8 mouse cellular contexts compared by ENCODE assay signal in genomic region chr9:107553541-107554318, GRCm38 (mm10). TPM values are rescaled to one million over a fixed set of nuclear protein-coding genes. Genes with fewer than 3 reads are reported as not detected.
DNase-seq lines count a peak whose midpoint lies in the region; ATAC-seq and TF ChIP-seq lines count a peak whose summit lies in the region.

No protein-coding gene starts in this region.

- DNase-seq in heart, embryonic 10.5 days (ENCODE audit: low spot score), result no peak
- no peak for DNase-seq in heart, adult 8-10 months (ENCODE audit: low spot score)
- DNase-seq in G1E (ENCODE audit: low spot score), result no peak
- DNase-seq in urinary bladder, postnatal 14 days (ENCODE audit: low spot score), result no peak

- ATAC-seq in G1E (ENCODE audit: extremely low read depth, insufficient number of reproducible peaks, low FRiP score, poor library complexity, severe bottlenecking), result no peak
- ATAC-seq in intestine, postnatal 0 days, result peak; percentile 29
- peak; percentile 81 for ATAC-seq in midbrain, embryonic 12.5 days (ENCODE audit: low FRiP score, low read depth)
- ATAC-seq in inflammation-experienced regulatory T-cells, adult 6 months, result no peak

- peak overlapping the region; percentile 77 for H3K4me2 ChIP-seq in intestine, postnatal 0 days (replicated peaks; ENCODE audit: low read depth)
- H3K4me2 ChIP-seq in midbrain, embryonic 12.5 days (replicated peaks), result peak overlapping the region; percentile 94

- peak overlapping the region; percentile 96 for H3K27ac ChIP-seq in heart, embryonic 10.5 days
- H3K27ac ChIP-seq in intestine, postnatal 0 days (ENCODE audit: low read depth, low read length), result peak overlapping the region; percentile 96
- H3K27ac ChIP-seq in midbrain, embryonic 12.5 days (replicated peaks), result peak overlapping the region; percentile 88

- WGBS in heart, embryonic 10.5 days, result 8% methylated on average over 37 of the region's 37 CpGs
- 5% methylated on average over 37 of the region's 37 CpGs for WGBS in intestine, postnatal 0 days
- 7% methylated on average over 37 of the region's 37 CpGs for WGBS in midbrain, embryonic 12.5 days

- H3K4me1 ChIP-seq in heart, embryonic 10.5 days, result peaks cover 62% of the 10 kb centered on the region
- peaks cover 62% of the 10 kb centered on the region for H3K4me1 ChIP-seq in G1E (ENCODE audit: insufficient read depth, low read depth, low read length)
- H3K4me1 ChIP-seq in erythroblast, embryonic 14.5 days (ENCODE audit: control insufficient read depth), result peaks cover 74% of the 10 kb centered on the region
- peaks cover 17% of the 10 kb centered on the region for H3K4me1 ChIP-seq in intestine, postnatal 0 days (replicated peaks; ENCODE audit: control insufficient read depth, insufficient read depth, low read length)
- peaks cover 54% of the 10 kb centered on the region for H3K4me1 ChIP-seq in midbrain, embryonic 12.5 days

- peak overlapping the region; percentile 84 for H3K4me3 ChIP-seq in heart, embryonic 10.5 days
- peak overlapping the region; percentile 82 for H3K4me3 ChIP-seq in G1E (ENCODE audit: low read depth, low read length)
- H3K4me3 ChIP-seq in erythroblast, embryonic 14.5 days (replicated peaks), result peak overlapping the region; percentile 99
- H3K4me3 ChIP-seq in intestine, postnatal 0 days (ENCODE audit: low read depth, low read length), result peak overlapping the region; percentile 76
- peak overlapping the region; percentile 79 for H3K4me3 ChIP-seq in midbrain, embryonic 12.5 days

- TF ChIP-seq CTCF in G1E (IDR thresholded peaks at IDR 0.05; ENCODE audit: low read depth, low read length), result no peak
- no peak for TF ChIP-seq CTCF in intestine, postnatal 0 days (IDR thresholded peaks at IDR 0.05; ENCODE audit: low read depth)

- H3K9me3 ChIP-seq in heart, embryonic 10.5 days, result no peaks in the 10 kb centered on the region
- no peaks in the 10 kb centered on the region for H3K9me3 ChIP-seq in G1E (replicated peaks)
- H3K9me3 ChIP-seq in erythroblast, embryonic 14.5 days (ENCODE audit: control insufficient read depth, low read length), result no peaks in the 10 kb centered on the region
- no peaks in the 10 kb centered on the region for H3K9me3 ChIP-seq in intestine, postnatal 0 days (ENCODE audit: control insufficient read depth)
- H3K9me3 ChIP-seq in midbrain, embryonic 12.5 days, result no peaks in the 10 kb centered on the region

- peaks cover 38% of the 10 kb centered on the region for H3K27me3 ChIP-seq in heart, embryonic 10.5 days (ENCODE audit: insufficient read depth, poor library complexity, severe bottlenecking)
- H3K27me3 ChIP-seq in G1E (ENCODE audit: insufficient read depth, low read length), result peaks cover 5% of the 10 kb centered on the region; the same call in 1 of the 2 replicates
- peaks cover 38% of the 10 kb centered on the region for H3K27me3 ChIP-seq in erythroblast, embryonic 14.5 days (ENCODE audit: control insufficient read depth)
- H3K27me3 ChIP-seq in intestine, postnatal 0 days (replicated peaks; ENCODE audit: control insufficient read depth, insufficient read depth, low read length), result no peaks in the 10 kb centered on the region
- H3K27me3 ChIP-seq in midbrain, embryonic 12.5 days, result peaks cover 50% of the 10 kb centered on the region

- peaks cover 24% of the 10 kb centered on the region for H3K36me3 ChIP-seq in heart, embryonic 10.5 days
- peaks cover 39% of the 10 kb centered on the region for H3K36me3 ChIP-seq in G1E (replicated peaks)
- H3K36me3 ChIP-seq in erythroblast, embryonic 14.5 days (ENCODE audit: control insufficient read depth), result peaks cover 24% of the 10 kb centered on the region
- peaks cover 18% of the 10 kb centered on the region for H3K36me3 ChIP-seq in intestine, postnatal 0 days (ENCODE audit: control insufficient read depth, insufficient read depth)
- H3K36me3 ChIP-seq in midbrain, embryonic 12.5 days, result peaks cover 20% of the 10 kb centered on the region

- peak overlapping the region; percentile 28 for H3K9ac ChIP-seq in intestine, postnatal 0 days (ENCODE audit: low read depth, low read length)
- peak overlapping the region; percentile 68 for H3K9ac ChIP-seq in midbrain, embryonic 12.5 days (replicated peaks)

RNA-seq across cellular contexts. Expression of gene Rassf1, which starts 2.4 kb away (rescaled TPM):
- 50.5 and 51.7 TPM in 2 replicates for polyA plus RNA-seq in heart, embryonic 10.5 days (2016; fragmentation: Nextera tagmentation; extraction: Ambion mirVana)
- 10 to 100 TPM; 12.9 to 14.9 (median 14.4) TPM for total RNA-seq in heart, adult 8-10 months (2022)
- total RNA-seq in G1E (2014; fragmentation: Nextera tagmentation) (15.4 and 19.4 TPM in 2 replicates), G1E (2017) (29.5 and 35.4 TPM in 2 replicates)
- polyA plus RNA-seq in G1E (2012), result 10.7 and 12.1 TPM in 2 replicates
- 1.9 and 2.0 TPM in 2 replicates for polyA plus RNA-seq in erythroblast, embryonic 14.5 days (2012)
- polyA plus RNA-seq in intestine, postnatal 0 days (2015; fragmentation: Nextera tagmentation; extraction: Ambion mirVana), result 44.3 and 48.0 TPM in 2 replicates
- polyA plus RNA-seq in midbrain, embryonic 12.5 days (2016; fragmentation: Nextera tagmentation; extraction: Ambion mirVana), result 43.6 and 48.9 TPM in 2 replicates
- polyA plus RNA-seq in inflammation-experienced regulatory T-cells, adult 6 months (2017; shearing (Covaris generic)), result 10 to 100 TPM; 77.8 to 84.6 (median 82.3) TPM

RNA-seq across cellular contexts. Expression of gene Zmynd10, which starts 6.6 kb away (rescaled TPM):
- polyA plus RNA-seq in heart, embryonic 10.5 days (2016; fragmentation: Nextera tagmentation; extraction: Ambion mirVana), result 0.17 TPM in 1 of 2 replicates, not detected in the other
- total RNA-seq in heart, adult 8-10 months (2022), result under 1 TPM in 2 of 4 experiments, not detected in 2; 0.35 to 0.40 TPM
- 1.1 TPM in 1 of 2 replicates, not detected in the other for total RNA-seq in G1E (2014; fragmentation: Nextera tagmentation)
- 6.2 and 7.3 TPM in 2 replicates for total RNA-seq in G1E (2017)
- polyA plus RNA-seq in G1E (2012), result 1.1 TPM in 2 replicates
- polyA plus RNA-seq in erythroblast, embryonic 14.5 days (2012), result 0.13 TPM in 1 of 2 replicates, not detected in the other
- 4.0 and 5.0 TPM in 2 replicates for polyA plus RNA-seq in intestine, postnatal 0 days (2015; fragmentation: Nextera tagmentation; extraction: Ambion mirVana)
- polyA plus RNA-seq in midbrain, embryonic 12.5 days (2016; fragmentation: Nextera tagmentation; extraction: Ambion mirVana), result 1.1 and 2.6 TPM in 2 replicates
- polyA plus RNA-seq in inflammation-experienced regulatory T-cells, adult 6 months (2017; shearing (Covaris generic)), result 1 to 10 TPM; 1.8 to 2.9 (median 2.1) TPM

RNA-seq across cellular contexts. Expression of gene Tusc2, which starts 9.3 kb away (rescaled TPM):
- polyA plus RNA-seq in heart, embryonic 10.5 days (2016; fragmentation: Nextera tagmentation; extraction: Ambion mirVana), result 64.7 and 70.0 TPM in 2 replicates
- 10 to 100 TPM; 40.0 to 46.9 (median 40.2) TPM for total RNA-seq in heart, adult 8-10 months (2022)
- 30.4 and 33.1 TPM in 2 replicates for total RNA-seq in G1E (2014; fragmentation: Nextera tagmentation)
- total RNA-seq in G1E (2017), result 16.0 and 21.3 TPM in 2 replicates
- polyA plus RNA-seq in G1E (2012), result 24.4 and 45.3 TPM in 2 replicates
- 3.7 and 5.3 TPM in 2 replicates for polyA plus RNA-seq in erythroblast, embryonic 14.5 days (2012)
- 38.7 and 41.6 TPM in 2 replicates for polyA plus RNA-seq in intestine, postnatal 0 days (2015; fragmentation: Nextera tagmentation; extraction: Ambion mirVana)
- polyA plus RNA-seq in midbrain, embryonic 12.5 days (2016; fragmentation: Nextera tagmentation; extraction: Ambion mirVana), result 90.1 and 95.0 TPM in 2 replicates
- 1 to 10 TPM; 5.3 to 8.5 (median 7.7) TPM for polyA plus RNA-seq in inflammation-experienced regulatory T-cells, adult 6 months (2017; shearing (Covaris generic))

RNA-seq across cellular contexts. Expression of gene Nprl2, which starts 11.7 kb away (rescaled TPM):
- 28.3 and 33.1 TPM in 2 replicates for polyA plus RNA-seq in heart, embryonic 10.5 days (2016; fragmentation: Nextera tagmentation; extraction: Ambion mirVana)
- total RNA-seq in heart, adult 8-10 months (2022), result 10 to 100 TPM; 18.4 to 22.6 (median 21.2) TPM
- 16.3 and 22.6 TPM in 2 replicates for total RNA-seq in G1E (2014; fragmentation: Nextera tagmentation)
- 18.4 and 35.0 TPM in 2 replicates for total RNA-seq in G1E (2017)
- 1.4 and 1.7 TPM in 2 replicates for polyA plus RNA-seq in G1E (2012)
- polyA plus RNA-seq in erythroblast, embryonic 14.5 days (2012), result 0.03 and 0.25 TPM in 2 replicates
- polyA plus RNA-seq in intestine, postnatal 0 days (2015; fragmentation: Nextera tagmentation; extraction: Ambion mirVana), result 20.0 and 20.7 TPM in 2 replicates
- polyA plus RNA-seq in midbrain, embryonic 12.5 days (2016; fragmentation: Nextera tagmentation; extraction: Ambion mirVana), result 48.1 and 48.4 TPM in 2 replicates
- 10 to 100 TPM; 48.4 to 55.1 (median 54.4) TPM for polyA plus RNA-seq in inflammation-experienced regulatory T-cells, adult 6 months (2017; shearing (Covaris generic))

RNA-seq across cellular contexts. Expression of gene Cyb561d2, which starts 11.7 kb away (rescaled TPM):
- 24.1 and 24.5 TPM in 2 replicates for polyA plus RNA-seq in heart, embryonic 10.5 days (2016; fragmentation: Nextera tagmentation; extraction: Ambion mirVana)
- 1 to 10 TPM; 5.1 to 6.3 (median 5.4) TPM for total RNA-seq in heart, adult 8-10 months (2022)
- total RNA-seq in G1E (2014; fragmentation: Nextera tagmentation), result 1.9 TPM in 1 of 2 replicates, not detected in the other
- 23.1 and 30.2 TPM in 2 replicates for total RNA-seq in G1E (2017)
- polyA plus RNA-seq in G1E (2012), result 10.6 and 11.7 TPM in 2 replicates
- 0.06 and 0.29 TPM in 2 replicates for polyA plus RNA-seq in erythroblast, embryonic 14.5 days (2012)
- 36.3 and 38.9 TPM in 2 replicates for polyA plus RNA-seq in intestine, postnatal 0 days (2015; fragmentation: Nextera tagmentation; extraction: Ambion mirVana)
- 19.3 and 19.4 TPM in 2 replicates for polyA plus RNA-seq in midbrain, embryonic 12.5 days (2016; fragmentation: Nextera tagmentation; extraction: Ambion mirVana)
- 10 to 100 TPM; 66.5 to 78.0 (median 67.2) TPM for polyA plus RNA-seq in inflammation-experienced regulatory T-cells, adult 6 months (2017; shearing (Covaris generic))

Comparison
In these comparisons a context has a peak if more than half of its experiments do, and no peak if none do; other contexts are left out.
1. ATAC-seq: peak in intestine, postnatal 0 days (single experiment) and midbrain, embryonic 12.5 days (single experiment); none in G1E (single experiment) and inflammation-experienced regulatory T-cells, adult 6 months (single experiment).
2. Peak in every context shown above with its lines, with median percentiles within 50 percentile points of each other: H3K27ac ChIP-seq and H3K4me3 ChIP-seq.